Comparison of ENCODE assay signal across 29 mouse cellular contexts in genomic region chr3:109401527-109401926, GRCm38 (mm10).
DNase-seq lines count a peak whose midpoint lies in the region; ATAC-seq and TF ChIP-seq lines count a peak whose summit lies in the region.
"Had no signal": no experiment of that assay in that cellular context is flagged by ENCODE, and none has a peak within 500 bp of the region (broad histone marks: within the 10 kb centered on the region; RNA-seq: fewer than 3 reads in every experiment).

No protein-coding gene starts in this region.

- H3K9me3 ChIP-seq in hindbrain, embryonic 14.5 days (ENCODE audit: control insufficient read depth, low read length), result peaks cover 4% of the 10 kb centered on the region; the same call in 1 of the 2 replicates
- H3K9me3 ChIP-seq in hindbrain, embryonic 12.5 days (replicated peaks), result no peaks in the 10 kb centered on the region
- H3K9me3 ChIP-seq in limb, embryonic 14.5 days (ENCODE audit: control insufficient read depth, low read length), result no peaks in the 10 kb centered on the region
- H3K9me3 ChIP-seq: embryonic facial prominence, embryonic 10.5 days; embryonic facial prominence, embryonic 13.5 days; forebrain, embryonic 12.5 days; forebrain, embryonic 15.5 days; heart, embryonic 12.5 days; heart, embryonic 15.5 days; hindbrain, embryonic 10.5 days; hindbrain, embryonic 15.5 days had no signal

- DNase-seq in hindbrain, embryonic 14.5 days (ENCODE audit: low spot score), result peak; percentile 9
- peak; percentile 44 for DNase-seq in limb, embryonic 14.5 days (ENCODE audit: low spot score)
- no peak for DNase-seq in urinary bladder, postnatal 4 days (ENCODE audit: low spot score in 2 of 2)
- DNase-seq in adipocyte (ENCODE audit: low spot score), result no peak
- DNase-seq in layer of hippocampus, postnatal 10 days (ENCODE audit: low spot score in 2 of 2), result no peak
- DNase-seq: adrenal gland, adult 2 months; adrenal gland, postnatal 14 days; cerebellum, adult 11 months; cerebellum, adult 2 months; cerebellum, adult 9-11 months; cerebellum, postnatal 25 days; embryo, embryonic 11 days; gastrocnemius, postnatal 10 days; gastrocnemius, postnatal 36 days; heart, adult 18-20 months; heart, postnatal 10 days; heart, postnatal 36 days had no signal

- ATAC-seq in hindbrain, embryonic 14.5 days (ENCODE audit: low FRiP score), result no peak
- no peak for ATAC-seq in hindbrain, embryonic 12.5 days (ENCODE audit: low FRiP score)
- peak; percentile 69 for ATAC-seq in granulocyte monocyte progenitor cell, adult 5-6 weeks (replicated peaks; ENCODE audit: poor library complexity, severe bottlenecking)
- peak; percentile 70 for ATAC-seq in limb, embryonic 14.5 days (ENCODE audit: low FRiP score, low read depth)
- ATAC-seq: activated CD4-positive, CD25-positive, alpha-beta regulatory T cell, adult 4 months; forebrain, embryonic 15.5 days had no signal

- no peak overlapping the region for H3K9ac ChIP-seq in hindbrain, embryonic 14.5 days
- no peak overlapping the region for H3K9ac ChIP-seq in hindbrain, embryonic 12.5 days
- no peak overlapping the region for H3K9ac ChIP-seq in limb, embryonic 14.5 days (ENCODE audit: low read depth, low read length, severe bottlenecking)
- H3K9ac ChIP-seq: embryonic facial prominence, embryonic 13.5 days; forebrain, embryonic 12.5 days; forebrain, embryonic 15.5 days; heart, embryonic 12.5 days; heart, embryonic 15.5 days; hindbrain, embryonic 15.5 days had no signal

- H3K27me3 ChIP-seq in hindbrain, embryonic 14.5 days (ENCODE audit: control insufficient read depth, insufficient read depth, low read length), result no peaks in the 10 kb centered on the region
- H3K27me3 ChIP-seq in hindbrain, embryonic 12.5 days, result no peaks in the 10 kb centered on the region
- H3K27me3 ChIP-seq in limb, embryonic 14.5 days (ENCODE audit: control insufficient read depth, insufficient read depth, low read length), result no peaks in the 10 kb centered on the region
- H3K27me3 ChIP-seq: embryonic facial prominence, embryonic 13.5 days; forebrain, embryonic 12.5 days; forebrain, embryonic 15.5 days; heart, embryonic 12.5 days; heart, embryonic 15.5 days; hindbrain, embryonic 15.5 days had no signal

- H3K36me3 ChIP-seq in hindbrain, embryonic 14.5 days (replicated peaks; ENCODE audit: control insufficient read depth, insufficient read depth), result no peaks in the 10 kb centered on the region
- no peaks in the 10 kb centered on the region for H3K36me3 ChIP-seq in hindbrain, embryonic 12.5 days
- no peaks in the 10 kb centered on the region for H3K36me3 ChIP-seq in limb, embryonic 14.5 days (ENCODE audit: control insufficient read depth, insufficient read depth, low read length)
- H3K36me3 ChIP-seq: embryonic facial prominence, embryonic 10.5 days; embryonic facial prominence, embryonic 13.5 days; forebrain, embryonic 12.5 days; forebrain, embryonic 15.5 days; heart, embryonic 12.5 days; heart, embryonic 15.5 days; hindbrain, embryonic 10.5 days; hindbrain, embryonic 15.5 days had no signal

- no peak overlapping the region for H3K27ac ChIP-seq in hindbrain, embryonic 14.5 days
- H3K27ac ChIP-seq in hindbrain, embryonic 12.5 days, result no peak overlapping the region
- no peak overlapping the region for H3K27ac ChIP-seq in limb, embryonic 14.5 days (replicated peaks; ENCODE audit: low read depth, low read length)
- H3K27ac ChIP-seq: embryonic facial prominence, embryonic 10.5 days; embryonic facial prominence, embryonic 13.5 days; forebrain, embryonic 12.5 days; forebrain, embryonic 15.5 days; heart, embryonic 15.5 days; hindbrain, embryonic 10.5 days; hindbrain, embryonic 15.5 days had no signal

- no peaks in the 10 kb centered on the region for H3K4me1 ChIP-seq in hindbrain, embryonic 14.5 days (replicated peaks; ENCODE audit: control insufficient read depth, insufficient read depth, low read length)
- no peaks in the 10 kb centered on the region for H3K4me1 ChIP-seq in hindbrain, embryonic 12.5 days
- H3K4me1 ChIP-seq in limb, embryonic 14.5 days (ENCODE audit: control insufficient read depth, insufficient read depth, low read length), result peaks cover 4% of the 10 kb centered on the region; the same call in 1 of the 2 replicates
- H3K4me1 ChIP-seq: embryonic facial prominence, embryonic 10.5 days; embryonic facial prominence, embryonic 13.5 days; forebrain, embryonic 12.5 days; forebrain, embryonic 15.5 days; heart, embryonic 12.5 days; heart, embryonic 15.5 days; hindbrain, embryonic 10.5 days; hindbrain, embryonic 15.5 days had no signal

- TF ChIP-seq POLR2A in limb, embryonic 14.5 days (IDR thresholded peaks at IDR 0.05; ENCODE audit: borderline replicate concordance, extremely low read depth, insufficient read depth, insufficient read length), result no peak

- no peak overlapping the region for H3K4me2 ChIP-seq in hindbrain, embryonic 14.5 days (replicated peaks)
- H3K4me2 ChIP-seq in hindbrain, embryonic 12.5 days (replicated peaks), result no peak overlapping the region
- H3K4me2 ChIP-seq in limb, embryonic 14.5 days (replicated peaks; ENCODE audit: low read depth, low read length, severe bottlenecking), result no peak overlapping the region
- H3K4me2 ChIP-seq: embryonic facial prominence, embryonic 13.5 days; forebrain, embryonic 12.5 days; forebrain, embryonic 15.5 days; heart, embryonic 12.5 days; heart, embryonic 15.5 days; hindbrain, embryonic 15.5 days had no signal

- no peak overlapping the region for H3K4me3 ChIP-seq in hindbrain, embryonic 14.5 days (replicated peaks; ENCODE audit: low read length)
- no peak overlapping the region for H3K4me3 ChIP-seq in hindbrain, embryonic 12.5 days
- H3K4me3 ChIP-seq in limb, embryonic 14.5 days (replicated peaks; ENCODE audit: low read length), result no peak overlapping the region
- H3K4me3 ChIP-seq: embryonic facial prominence, embryonic 10.5 days; embryonic facial prominence, embryonic 13.5 days; erythroblast, embryonic 14.5 days; forebrain, embryonic 12.5 days; forebrain, embryonic 15.5 days; heart, embryonic 12.5 days; heart, embryonic 15.5 days; hindbrain, embryonic 10.5 days; hindbrain, embryonic 15.5 days had no signal

- 91% methylated on average over 5 of the region's 5 CpGs for WGBS in hindbrain, embryonic 14.5 days
- 94% methylated on average over 5 of the region's 5 CpGs for WGBS in hindbrain, embryonic 12.5 days
- 46% methylated on average over 5 of the region's 5 CpGs for WGBS in limb, embryonic 14.5 days

Comparison
In these comparisons a context has a peak if more than half of its experiments do, and no peak if none do; other contexts are left out.
1. ATAC-seq: peak in granulocyte monocyte progenitor cell, adult 5-6 weeks (single experiment) and limb, embryonic 14.5 days (single experiment); none in hindbrain, embryonic 14.5 days (single experiment) and hindbrain, embryonic 12.5 days (single experiment).
2. DNase-seq: peak in hindbrain, embryonic 14.5 days (single experiment) and limb, embryonic 14.5 days (single experiment); none in urinary bladder, postnatal 4 days (0 of 2), adipocyte (single experiment) and layer of hippocampus, postnatal 10 days (0 of 2).